Mouse (Mus musculus) heart, embryonic 11.5 days (tissue): ENCODE data around the gene Olfr24. TPM values are rescaled to one million over a fixed set of nuclear protein-coding genes. Genes with fewer than 3 reads are reported as not detected.
"Not testable (repeated sequence)": the region's sequence is repeated elsewhere in the genome, so short reads cannot be mapped to it uniquely, and the experiment has no call there.

Experiments used
- ATAC-seq: fragments of 200-750 bp; cut with Nextera tagmentation; replicated peaks from 2 replicates; pipeline ENCODE4 v1.8.0; 2017; ENCODE audit warnings: moderate library complexity; ENCODE audit not compliant: insufficient number of reproducible peaks, low FRiP score, low TSS enrichment
- H3K27ac ChIP-seq: fragments of 300-500 bp; sonication (generic); 2 replicates; pipeline ENCODE4 v1.5.1; 2014; ENCODE audit warnings: mild to moderate bottlenecking, low read depth, low read length
- H3K27me3 ChIP-seq: fragments of 300-500 bp; sonication (generic); 2 replicates; pipeline ENCODE4 v1.6.1; 2014; ENCODE audit warnings: mild to moderate bottlenecking, low read length, mixed read lengths; ENCODE audit not compliant: control insufficient read depth, insufficient read depth
- H3K36me3 ChIP-seq: fragments of 300-500 bp; sonication (generic); 2 replicates; pipeline ENCODE4 v1.6.1; 2014; ENCODE audit warnings: mild to moderate bottlenecking, low read length, moderate library complexity, mixed read lengths; ENCODE audit not compliant: control insufficient read depth, insufficient read depth
- H3K4me1 ChIP-seq: fragments of 300-500 bp; sonication (generic); 2 replicates; pipeline ENCODE4 v1.6.1; 2014; ENCODE audit warnings: low read length; ENCODE audit not compliant: control insufficient read depth, insufficient read depth
- H3K4me2 ChIP-seq: fragments of 300-500 bp; sonication (generic); 2 replicates; pipeline ENCODE4 v1.6.1; 2014; ENCODE audit warnings: mild to moderate bottlenecking, moderate library complexity
- H3K4me3 ChIP-seq: fragments of 300-500 bp; sonication (generic); 2 replicates; pipeline ENCODE4 v1.5.1; 2014; ENCODE audit warnings: low read depth, low read length
- H3K9ac ChIP-seq: fragments of 300-500 bp; sonication (generic); 2 replicates; pipeline ENCODE4 v1.6.1; 2014; ENCODE audit warnings: mild to moderate bottlenecking, low read depth, low read length, moderate library complexity
- H3K9me3 ChIP-seq: fragments of 300-500 bp; sonication (generic); replicated peaks from 2 replicates; pipeline ENCODE4 v1.6.1; 2016; ENCODE audit warnings: low read length; ENCODE audit not compliant: control insufficient read depth
- WGBS: fragments of 180-500 bp; shearing (Covaris S2); extraction: QIAGEN DNeasy Blood & Tissue Kit; methylation state at CpG from one replicate; pipeline ENCODE4 v1.1.7; 2014; ENCODE audit not compliant: insufficient replicate concordance; 5-methylcytosine and 5-hydroxymethylcytosine counted together
- polyA plus RNA-seq: library from polyadenylated mRNA; unstranded; fragments of >200 nt; fragmentation: Nextera tagmentation; extraction: Ambion mirVana; gene quantifications from 2 replicates; pipeline ENCODE4 v1.2.1, GENCODE M21; 2014

The Olfr24 gene
- not detected in 2 replicates for polyA plus RNA-seq

DNA sequence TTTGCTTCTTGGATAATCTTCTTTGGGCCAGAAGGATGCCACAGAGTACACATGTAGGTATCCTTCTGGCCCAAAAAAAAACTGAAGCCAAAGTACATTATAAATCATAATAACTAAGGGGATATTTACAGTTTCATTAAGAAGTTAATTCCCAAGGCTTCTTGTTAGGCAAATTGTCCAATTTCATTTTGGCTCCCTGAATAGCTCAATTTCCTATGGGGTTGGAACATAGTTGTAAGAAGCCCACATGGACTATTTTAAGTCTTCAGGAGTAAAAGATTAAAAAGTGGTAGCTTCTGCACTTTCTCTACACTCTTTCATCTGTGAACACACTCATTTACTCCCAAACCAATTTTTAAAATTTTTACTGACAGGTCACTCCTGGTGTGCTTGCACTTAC lies at the start of gene Olfr24:
Gene Olfr24, minus strand, starts transcription at position 101 of the 400 bp plus-strand sequence.
- no peak within 1 kb of the TSS for H3K27ac ChIP-seq
- H3K9ac ChIP-seq, result no peak within 1 kb of the TSS
- H3K36me3 ChIP-seq, result no peaks in the 10 kb centered on the region
- no peak within 1 kb of the TSS for H3K4me2 ChIP-seq
- no peaks in the 10 kb centered on the region; the same call in 1 of the 2 replicates for H3K9me3 ChIP-seq
- no peak within 1 kb of the TSS for H3K4me3 ChIP-seq
- H3K4me1 ChIP-seq, result no peaks in the 10 kb centered on the region
- no peaks in the 10 kb centered on the region for H3K27me3 ChIP-seq
- ATAC-seq, result no peak

- no peak for ATAC-seq
Measured at GRCm38 (mm10) chr9:18785316-18785715, 21.5 kb upstream of the Olfr24 start.

DNA sequence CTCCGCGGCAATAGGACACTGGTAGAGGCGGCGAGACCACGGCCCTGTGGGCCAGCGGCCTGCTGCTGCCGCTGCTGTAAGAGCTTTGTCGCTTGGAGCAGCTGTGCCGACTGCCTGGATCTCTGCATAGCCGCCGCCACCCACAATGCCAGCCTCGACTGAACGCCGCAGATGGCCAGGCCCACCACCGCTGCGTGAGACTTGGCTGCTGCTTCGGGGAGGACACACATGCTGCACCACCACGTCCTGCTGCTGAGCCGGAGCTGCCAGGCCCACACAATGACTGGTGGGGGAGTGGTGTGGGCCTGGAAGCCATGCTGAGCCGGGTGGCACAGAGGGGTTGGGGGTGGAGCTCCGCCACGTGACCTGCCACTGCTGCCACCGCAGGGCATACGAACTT lies 15.7 kb upstream of the Olfr24 start:
- H3K9ac ChIP-seq, result no peak overlapping the region
- H3K27me3 ChIP-seq, result no peaks in the 10 kb centered on the region
- H3K36me3 ChIP-seq, result no peaks in the 10 kb centered on the region
- WGBS, result 61% methylated on average over 24 of the region's 24 CpGs
- no peaks in the 10 kb centered on the region for H3K9me3 ChIP-seq
- no peaks in the 10 kb centered on the region for H3K4me1 ChIP-seq
- H3K4me3 ChIP-seq, result no peak overlapping the region
- no peak overlapping the region for H3K4me2 ChIP-seq
- no peak overlapping the region for H3K27ac ChIP-seq
- ATAC-seq, result no peak; the same call in 1 of the 2 replicates

More at GRCm38 (mm10) chr9:18785316-18785715, 21.5 kb upstream of the Olfr24 start:
- no peaks in the 10 kb centered on the region for H3K4me1 ChIP-seq
- no peaks in the 10 kb centered on the region for H3K36me3 ChIP-seq
- no peak overlapping the region for H3K4me3 ChIP-seq
- H3K9ac ChIP-seq, result no peak overlapping the region
- no peak overlapping the region for H3K4me2 ChIP-seq
- H3K27me3 ChIP-seq, result no peaks in the 10 kb centered on the region
- no peak overlapping the region for H3K27ac ChIP-seq
- 57% methylated on average over 7 of the region's 7 CpGs for WGBS
- H3K9me3 ChIP-seq, result no peaks in the 10 kb centered on the region

- Histone ChIP-seq H3K4me1 (no peaks in the 10 kb centered on the region), H3K36me3 (no peaks in the 10 kb centered on the region), H3K9me3 (no peaks in the 10 kb centered on the region), H3K4me2 (no peak overlapping the region), H3K4me3 (no peak overlapping the region), H3K9ac (no peak overlapping the region), H3K27me3 (no peaks in the 10 kb centered on the region), H3K27ac (no peak overlapping the region)
- 75% methylated on average over 1 of the region's 1 CpGs for WGBS
- ATAC-seq, result no peak
Measured at GRCm38 (mm10) chr9:18778981-18779380, 15.2 kb upstream of the Olfr24 start.

DNA sequence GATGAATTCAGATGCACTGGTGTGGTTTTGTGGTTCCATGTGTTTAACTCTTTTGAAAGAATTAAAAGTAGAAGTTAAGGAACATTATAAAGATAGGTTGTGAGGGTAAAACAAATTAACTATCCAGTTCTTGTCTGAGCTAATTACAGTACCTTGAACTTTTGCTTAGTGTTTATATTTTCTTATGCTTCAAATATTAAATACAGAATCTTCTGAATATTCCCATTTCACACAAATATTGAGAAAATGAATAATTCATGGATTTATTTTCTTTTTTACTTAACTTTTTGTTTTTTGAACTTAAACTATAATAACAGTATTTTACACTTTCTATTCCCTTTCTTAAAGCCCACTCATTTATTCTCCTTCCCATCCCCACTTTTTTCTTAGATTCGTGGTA lies 8.2 kb downstream of the Olfr24 start:
- Histone ChIP-seq H3K4me1 (no peaks in the 10 kb centered on the region), H3K4me3 (no peak overlapping the region)

GRCm38 (mm10) chr9:18744639-18745038 lies 19.2 kb downstream of the Olfr24 start:
- 24% methylated on average over 5 of the region's 5 CpGs for whole genome bisulfite sequencing
- Histone ChIP-seq H3K4me1 (no peaks in the 10 kb centered on the region), H3K36me3 (no peaks in the 10 kb centered on the region), H3K27ac (no peak overlapping the region), H3K27me3 (no peaks in the 10 kb centered on the region), H3K4me3 (no peak overlapping the region), H3K9me3 (no peaks in the 10 kb centered on the region), H3K4me2 (no peak overlapping the region), H3K9ac (no peak overlapping the region)
- ATAC-seq, result no peak

More for the DNA sequence above, 8.2 kb downstream of the Olfr24 start:
- no peaks in the 10 kb centered on the region for H3K9me3 ChIP-seq
- WGBS, result 60% methylated on average over 1 of the region's 1 CpGs
- H3K27me3 ChIP-seq, result no peaks in the 10 kb centered on the region
- no peaks in the 10 kb centered on the region for H3K36me3 ChIP-seq
- no peak overlapping the region for H3K27ac ChIP-seq
- no peak overlapping the region for H3K9ac ChIP-seq
- no peak for ATAC-seq
- no peak overlapping the region for H3K4me2 ChIP-seq

DNA sequence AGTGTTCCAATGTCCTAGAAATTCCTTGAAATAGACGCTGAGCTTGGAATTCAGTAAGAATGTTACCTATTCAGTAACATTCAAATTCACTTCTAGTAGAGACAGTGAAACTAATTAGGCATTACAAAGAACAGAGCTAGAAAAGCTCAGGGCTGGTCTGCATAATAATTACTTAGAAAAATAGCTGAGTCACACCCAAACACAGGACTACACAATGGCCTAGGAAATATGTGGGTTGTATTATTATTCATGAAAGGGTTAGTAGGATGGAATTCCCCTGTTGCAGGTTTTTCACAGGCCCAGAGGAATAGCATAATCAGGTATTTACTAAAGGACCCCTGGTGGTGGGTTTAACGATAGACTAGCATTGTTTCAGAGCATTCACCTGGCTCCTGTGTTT lies 29.6 kb downstream of the Olfr24 start:
- not testable (repeated sequence) for H3K4me2 ChIP-seq, H3K4me3 ChIP-seq, H3K27me3 ChIP-seq, H3K36me3 ChIP-seq, H3K9me3 ChIP-seq, ATAC-seq, H3K9ac ChIP-seq, H3K27ac ChIP-seq, H3K4me1 ChIP-seq
- WGBS, result 80% methylated on average over 2 of the region's 2 CpGs

DNA sequence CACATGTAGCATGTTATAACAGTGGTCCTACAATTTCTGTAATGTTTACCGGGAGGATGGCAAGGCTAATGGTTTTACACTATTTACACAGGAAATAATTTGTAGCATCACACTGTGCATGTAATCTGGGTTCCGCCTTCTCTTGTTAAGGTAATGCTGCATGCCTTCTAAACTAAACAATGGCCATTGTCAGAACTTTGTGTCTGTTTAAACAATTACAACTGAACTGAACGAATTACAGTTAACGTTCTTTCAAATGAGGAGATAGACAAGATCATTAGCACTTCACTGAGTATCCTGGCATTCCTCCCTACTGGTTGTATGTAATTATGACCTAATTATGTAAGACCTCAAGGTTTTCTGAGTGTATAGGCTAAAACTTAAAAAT lies 41.1 kb downstream of the Olfr24 start:
- no peak for ATAC-seq
- Histone ChIP-seq H3K4me2 (no peak overlapping the region), H3K9ac (no peak overlapping the region), H3K27ac (no peak overlapping the region), H3K4me3 (no peak overlapping the region), H3K9me3 (no peaks in the 10 kb centered on the region), H3K36me3 (no peaks in the 10 kb centered on the region), H3K4me1 (no peaks in the 10 kb centered on the region), H3K27me3 (no peaks in the 10 kb centered on the region)
- WGBS, result 55% methylated on average over 4 of the region's 4 CpGs

- no peak for ATAC-seq
- no peaks in the 10 kb centered on the region for H3K27me3 ChIP-seq
- no peak overlapping the region for H3K4me3 ChIP-seq
- H3K9ac ChIP-seq, result no peak overlapping the region
- no peaks in the 10 kb centered on the region for H3K9me3 ChIP-seq
- H3K27ac ChIP-seq, result no peak overlapping the region
- no peaks in the 10 kb centered on the region for H3K36me3 ChIP-seq
- no peak overlapping the region for H3K4me2 ChIP-seq
- H3K4me1 ChIP-seq, result no peaks in the 10 kb centered on the region
- 41% methylated on average over 6 of the region's 6 CpGs for WGBS
Measured at GRCm38 (mm10) chr9:18721931-18722711, 41.7 kb downstream of the Olfr24 start.
